Mouse (Mus musculus) small intestine, adult 2 months (tissue): ENCODE results near the gene Ltb4r1. TPM values are rescaled to one million over a fixed set of nuclear protein-coding genes. Genes with fewer than 3 reads are reported as not detected.

Experiments used
- H3K27ac ChIP-seq: fragments of 200-500 bp; 2 replicates; pipeline ENCODE4 v1.5.1; 2012; ENCODE audit warnings: low read depth, low read length, control low read depth, inconsistent platforms; ENCODE audit not compliant: insufficient read depth
- H3K27me3 ChIP-seq: fragments of 200-500 bp; 2 replicates; pipeline ENCODE4 v1.6.1; 2012; ENCODE audit warnings: mild to moderate bottlenecking, moderate library complexity, low read length, inconsistent platforms; ENCODE audit not compliant: control insufficient read depth, insufficient read depth
- H3K36me3 ChIP-seq: fragments of 200-500 bp; 2 replicates; pipeline ENCODE4 v1.6.1; 2012; ENCODE audit warnings: mild to moderate bottlenecking, low read length, control low read depth, inconsistent platforms; ENCODE audit not compliant: control insufficient read depth, insufficient read depth
- H3K4me1 ChIP-seq: fragments of 200-500 bp; 2 replicates; pipeline ENCODE4 v1.6.1; 2012; ENCODE audit warnings: low read length, inconsistent platforms, mixed read lengths; ENCODE audit not compliant: control insufficient read depth, insufficient read depth, insufficient read length
- H3K4me3 ChIP-seq: fragments of 200-500 bp; 2 replicates; pipeline ENCODE4 v1.5.1; 2012; ENCODE audit warnings: low read depth, mild to moderate bottlenecking, control low read depth, inconsistent platforms, low read length, moderate library complexity
- CTCF ChIP-seq: fragments of 200-500 bp; IDR thresholded peaks from 2 replicates; pipeline ENCODE4 v1.5.1; 2012; ENCODE audit warnings: low read depth, mild to moderate bottlenecking, control low read depth, inconsistent platforms, low read length, moderate library complexity, mixed read lengths; ENCODE audit not compliant: insufficient replicate concordance, insufficient read length; ENCODE audit errors: extremely low read depth
- POLR2A ChIP-seq: fragments of 200-500 bp; IDR thresholded peaks from 2 replicates; pipeline ENCODE4 v1.6.1; 2012; ENCODE audit warnings: low read depth, mild to moderate bottlenecking, control low read depth, inconsistent platforms, low read length, moderate library complexity
- WGBS: fragments of 180-500 bp; shearing (Covaris S2); methylation state at CpG from one replicate; pipeline ENCODE4 v1.1.7; 2018; 5-methylcytosine and 5-hydroxymethylcytosine counted together
- polyA plus RNA-seq: library from polyadenylated mRNA; depleted of rRNA; stranded (reverse); fragments of >200 nt; gene quantifications from 2 replicates; pipeline ENCODE4 v1.2.3, GENCODE M21; 2012

Ltb4r1 gene
- polyA plus RNA-seq, 1 experiment = 25.3 TPM

DNA sequence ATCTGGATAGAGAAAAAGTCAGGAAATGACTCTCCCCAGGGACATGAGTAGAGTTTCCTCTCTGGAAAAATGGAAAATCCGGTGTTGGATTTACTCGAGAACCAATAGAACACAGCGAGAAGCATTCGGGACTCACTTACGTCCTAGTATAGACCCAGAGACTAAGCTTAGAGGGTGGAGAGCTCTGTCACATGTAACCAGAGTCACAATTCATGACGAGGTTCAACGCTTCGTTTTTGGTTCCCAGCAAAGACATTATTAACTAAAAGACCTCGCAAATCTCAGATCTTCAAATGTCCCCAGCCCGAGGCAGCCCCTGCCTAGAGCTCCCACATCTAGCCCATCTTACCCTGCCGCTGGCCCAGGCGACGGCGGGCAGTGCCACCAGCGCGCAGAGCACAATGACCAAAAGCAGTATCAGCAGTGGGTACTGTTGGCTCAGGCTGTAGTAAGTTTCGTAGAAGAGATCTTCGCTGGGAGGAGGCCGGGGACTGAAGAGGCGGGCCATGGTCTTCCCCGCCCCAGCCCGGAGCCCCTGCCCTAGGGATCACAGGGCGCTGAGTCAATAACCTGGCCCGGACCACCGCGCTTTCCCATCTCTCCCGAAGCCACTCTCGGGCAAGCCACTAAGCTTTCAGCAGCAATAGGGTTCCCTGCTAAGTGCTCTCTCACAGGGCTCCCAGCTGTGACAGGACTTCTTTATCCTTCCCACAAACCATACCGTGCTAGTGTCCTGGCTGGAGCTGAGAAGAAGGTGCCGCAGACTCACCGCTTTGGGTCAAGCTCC, 17.6 kb downstream of the Ltb4r1 start:
- Histone ChIP-seq H3K4me3 (peak overlapping the region; percentile 55), H3K36me3 (peaks cover 11% of the 10 kb centered on the region; the same call in 1 of the 2 replicates), H3K4me1 (peaks cover 6% of the 10 kb centered on the region), H3K27me3 (no peaks in the 10 kb centered on the region), H3K27ac (no peak overlapping the region; the same call in 1 of the 2 replicates)
- TF ChIP-seq POLR2A = no peak
- TF ChIP-seq CTCF = no peak
- 44% methylated on average over 31 of the region's 31 CpGs for WGBS

DNA sequence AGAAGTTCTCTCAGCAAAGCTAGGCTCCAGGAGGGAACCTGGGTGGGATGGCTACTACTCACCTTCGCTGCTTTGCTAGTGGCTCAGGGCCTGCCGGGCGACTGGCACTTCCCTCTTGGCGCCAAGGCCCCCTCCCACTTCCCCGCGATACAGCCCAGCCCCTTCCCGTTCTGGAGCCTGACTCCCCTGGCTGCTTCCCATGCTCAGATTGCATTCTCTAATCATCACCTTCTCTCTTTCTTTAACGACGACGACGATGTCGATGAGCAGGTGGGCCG, 18.1 kb downstream of the Ltb4r1 start, which contains the start of gene Adcy4:
Gene Adcy4 (minus strand): TSS at position 138 of the 278 bp plus-strand sequence.
- 59% methylated on average over 13 of the region's 13 CpGs for WGBS
- peaks cover 11% of the 10 kb centered on the region; the same call in 1 of the 2 replicates for H3K36me3 ChIP-seq
- peak within 1 kb of the TSS; percentile 55 for H3K4me3 ChIP-seq
- no peak for TF ChIP-seq CTCF
- no peak for TF ChIP-seq POLR2A
- peak within 1 kb of the TSS; percentile 44; the same call in 1 of the 2 replicates for H3K27ac ChIP-seq
- peaks cover 6% of the 10 kb centered on the region for H3K4me1 ChIP-seq
- no peaks in the 10 kb centered on the region for H3K27me3 ChIP-seq

- Histone ChIP-seq H3K27ac (no peak overlapping the region), H3K4me1 (peaks cover 6% of the 10 kb centered on the region), H3K27me3 (no peaks in the 10 kb centered on the region), H3K36me3 (peaks cover 11% of the 10 kb centered on the region; the same call in 1 of the 2 replicates), H3K4me3 (no peak overlapping the region)
- TF ChIP-seq CTCF (no peak), POLR2A (no peak)
- WGBS = 72% methylated on average over 6 of the region's 6 CpGs
These were observed 19.4 kb downstream of the Ltb4r1 start for GRCm38 (mm10) chr14:55785195-55785594.

DNA sequence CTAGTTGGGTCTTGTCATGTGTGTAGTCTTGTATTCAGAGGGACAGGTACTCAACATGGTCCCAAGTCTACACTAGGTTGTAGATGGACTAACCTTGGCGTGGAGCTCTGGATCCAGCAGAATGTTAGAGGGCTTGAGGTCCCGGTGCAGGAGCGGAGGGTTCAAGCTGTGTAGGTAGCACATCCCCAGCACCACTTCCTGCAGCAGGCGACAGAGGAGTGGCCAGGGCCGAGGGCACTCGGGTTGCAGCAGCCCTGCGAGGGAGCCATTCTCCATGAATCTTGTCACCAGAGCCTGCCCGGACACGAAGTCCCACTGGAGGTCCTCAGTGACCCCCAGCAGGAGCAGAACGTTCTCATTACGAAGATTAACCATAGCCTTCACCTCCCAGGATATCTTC, 22.0 kb downstream of the Ltb4r1 start:
- H3K36me3 ChIP-seq = peaks cover 11% of the 10 kb centered on the region; the same call in 1 of the 2 replicates
- peak overlapping the region; percentile 71 for H3K4me3 ChIP-seq
- no peaks in the 10 kb centered on the region for H3K27me3 ChIP-seq
- 62% methylated on average over 11 of the region's 11 CpGs for WGBS
- H3K27ac ChIP-seq = no peak overlapping the region
- H3K4me1 ChIP-seq = peaks cover 6% of the 10 kb centered on the region
- TF ChIP-seq CTCF (no peak), POLR2A (no peak)

DNA sequence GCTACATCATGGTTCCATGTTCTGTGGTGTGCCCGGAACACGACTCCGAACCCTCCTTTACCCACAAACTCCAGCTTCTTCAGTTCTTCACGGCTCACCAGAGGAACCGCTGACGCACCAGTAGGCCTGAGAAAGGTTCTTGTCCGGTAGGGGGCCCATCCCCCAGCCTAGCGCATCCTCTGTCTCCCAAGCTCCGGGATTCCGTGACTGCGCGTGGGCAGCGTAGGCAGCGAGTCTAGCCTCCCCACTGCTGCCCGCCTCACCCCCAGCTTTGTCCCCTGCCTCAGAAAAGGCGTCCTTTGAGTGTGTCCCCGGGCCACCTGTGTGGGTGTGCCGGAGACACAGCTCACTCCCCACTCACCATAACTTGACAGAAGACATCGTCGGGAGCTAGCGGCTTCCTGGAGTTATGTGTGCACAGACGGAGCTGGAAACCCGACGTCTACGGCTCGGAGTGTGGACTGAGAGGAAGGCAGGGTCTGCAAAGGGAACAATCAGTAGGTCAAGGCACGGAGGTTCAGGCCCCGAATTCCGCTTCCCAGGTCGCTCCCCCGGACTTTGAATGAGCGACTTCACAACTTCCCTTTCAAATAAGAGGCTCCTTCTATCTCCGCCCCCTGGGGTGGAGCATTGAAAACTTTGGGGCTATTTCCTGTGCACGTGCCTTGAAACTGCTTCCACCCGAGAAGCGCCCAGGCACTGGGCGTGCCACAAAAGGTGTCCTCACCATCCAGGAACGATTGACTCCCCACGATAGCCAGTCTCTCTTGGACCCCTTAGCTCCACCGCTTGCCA, 22.7 kb downstream of the Ltb4r1 start, which contains the start of gene Ripk3:
Gene Ripk3 (minus strand): TSS at position 610 of the 795 bp plus-strand sequence.
- H3K36me3 ChIP-seq = peaks cover 11% of the 10 kb centered on the region; the same call in 1 of the 2 replicates
- no peaks in the 10 kb centered on the region for H3K27me3 ChIP-seq
- peak within 1 kb of the TSS; percentile 71 for H3K4me3 ChIP-seq
- WGBS = 4% methylated on average over 40 of the region's 40 CpGs
- H3K4me1 ChIP-seq = peaks cover 9% of the 10 kb centered on the region
- TF ChIP-seq CTCF = no peak
- peak; percentile 82; the same call in 1 of the 2 replicates for TF ChIP-seq POLR2A
- no peak within 1 kb of the TSS for H3K27ac ChIP-seq

DNA sequence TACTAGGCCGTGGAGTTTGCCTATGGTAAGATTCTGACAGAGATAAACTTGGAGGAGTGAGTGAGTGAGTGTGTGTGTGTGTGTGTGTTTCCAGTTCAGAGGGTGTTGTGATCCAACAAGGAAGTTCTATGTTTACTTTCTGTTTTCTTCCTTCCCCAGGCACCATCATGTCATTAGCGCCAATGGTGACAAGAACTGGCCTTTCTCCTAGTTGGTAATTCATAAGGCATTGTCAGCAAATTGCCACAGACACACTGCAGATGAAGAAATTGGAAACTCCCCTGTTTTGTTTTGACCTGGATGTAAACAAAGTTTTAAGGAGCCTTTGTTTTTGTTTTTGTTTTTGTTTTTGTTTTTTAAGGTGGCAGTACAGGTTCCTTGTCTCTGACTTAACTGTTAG, 27.7 kb downstream of the Ltb4r1 start:
- Histone ChIP-seq H3K36me3 (no peaks in the 10 kb centered on the region), H3K4me1 (peaks cover 8% of the 10 kb centered on the region; the same call in 1 of the 2 replicates), H3K27ac (0 out of 2 replicates have a peak overlapping the region, but pooled peaks have one; percentile 23), H3K27me3 (no peaks in the 10 kb centered on the region), H3K4me3 (no peak overlapping the region)
- TF ChIP-seq CTCF (no peak), POLR2A (no peak)
- 23% methylated on average over 2 of the region's 2 CpGs for WGBS
